ENCODE assay signal across 8 mouse cellular contexts in the genomic region with DNA sequence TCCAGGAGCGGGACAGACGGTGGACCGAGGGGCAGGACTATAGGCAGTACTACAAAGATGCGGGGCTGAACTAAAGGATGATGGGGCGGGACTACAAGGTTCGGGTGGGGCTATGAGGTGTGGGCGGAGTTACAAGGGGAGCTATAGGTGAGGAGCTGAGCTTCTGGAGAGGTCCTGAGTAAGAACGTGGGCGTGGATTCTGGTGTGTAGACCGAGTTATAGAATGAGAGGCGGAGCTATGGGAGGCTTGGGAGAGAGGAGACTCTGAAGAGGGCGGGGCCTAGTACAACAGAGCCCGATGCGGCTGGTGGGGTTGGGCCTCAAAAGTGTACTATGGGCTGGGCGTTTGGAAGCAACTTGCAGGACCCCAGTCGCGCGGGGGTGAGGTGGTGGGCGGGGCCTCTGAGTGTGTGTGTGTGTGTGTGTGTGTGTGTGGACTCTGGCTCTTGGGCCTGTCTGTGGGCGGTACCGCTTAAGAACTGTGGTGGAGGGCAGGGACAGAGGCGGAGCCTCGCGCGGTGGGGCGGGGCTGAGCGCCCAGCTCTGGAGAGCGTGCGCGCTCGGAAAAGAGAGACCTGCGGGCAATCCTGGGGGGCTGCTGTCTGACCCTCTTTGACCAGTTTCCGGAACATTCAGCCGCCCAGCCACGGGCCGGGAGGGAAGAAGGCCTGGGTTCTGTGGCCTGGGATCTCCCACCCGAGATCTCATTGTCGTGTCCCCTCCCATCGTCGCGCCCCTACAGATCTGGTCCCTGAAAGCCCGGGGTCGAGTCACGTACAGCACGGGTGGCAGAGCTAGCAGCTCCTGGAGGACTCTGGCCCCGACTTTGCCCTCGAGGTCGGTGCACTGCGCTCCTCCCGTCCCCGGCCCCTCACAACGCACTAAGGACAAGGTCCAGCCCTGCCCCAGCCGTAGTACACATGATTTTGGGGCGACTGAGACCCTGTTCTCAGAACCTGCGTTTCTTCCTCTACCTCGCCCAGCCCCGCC. TPM values are rescaled to one million over a fixed set of nuclear protein-coding genes. Genes with fewer than 3 reads are reported as not detected.
DNase-seq lines count a peak whose midpoint lies in the region; ATAC-seq and TF ChIP-seq lines count a peak whose summit lies in the region.

No protein-coding gene starts in this region.

- peak overlapping the region; percentile 76 to 97 for H3K4me3 ChIP-seq in ES-E14 (ENCODE audit: insufficient read depth in 1 of 2, low read depth in 1 of 2, low read length in 2 of 2, poor library complexity in 1 of 2, severe bottlenecking in 1 of 2)
- H3K4me3 ChIP-seq in forebrain, embryonic 14.5 days (ENCODE audit: low read depth, low read length): peak overlapping the region; percentile 54
- peak overlapping the region; percentile 60 for H3K4me3 ChIP-seq in lung, adult 2 months (replicated peaks; ENCODE audit: extremely low read depth, low read depth, low read length)
- H3K4me3 ChIP-seq in olfactory bulb, adult 2 months (ENCODE audit: insufficient read depth, low read depth, low read length): peak overlapping the region; percentile 80
- peak overlapping the region; percentile 43 for H3K4me3 ChIP-seq in thymus, adult 2 months (ENCODE audit: control insufficient read depth, insufficient read depth, low read length)

- under 1% methylated on average over 56 of the region's 57 CpGs for WGBS in forebrain, embryonic 14.5 days
- WGBS in lung, adult 2 months: 1% methylated on average over 57 of the region's 57 CpGs
- 1% methylated on average over 57 of the region's 57 CpGs for WGBS in olfactory bulb, adult 2 months
- WGBS in thymus, adult 2 months: 1% methylated on average over 57 of the region's 57 CpGs

- H3K27ac ChIP-seq in ES-E14 (ENCODE audit: insufficient read depth, low read depth, low read length, poor library complexity, severe bottlenecking): no peak overlapping the region
- H3K27ac ChIP-seq in forebrain, embryonic 14.5 days (ENCODE audit: low read depth, low read length): peak overlapping the region; percentile 27; the same call in 1 of the 2 replicates
- H3K27ac ChIP-seq in olfactory bulb, adult 2 months (ENCODE audit: insufficient read depth, low read depth, low read length): peak overlapping the region; percentile 5; the same call in 1 of the 2 replicates
- no peak overlapping the region for H3K27ac ChIP-seq in thymus, adult 2 months (ENCODE audit: control insufficient read depth, insufficient read depth, low read length)

- peaks cover 0 to 13% of the 10 kb centered on the region in 2 experiments; a peak in 2 of 4 replicates for H3K4me1 ChIP-seq in ES-E14 (ENCODE audit: control insufficient read depth in 2 of 2, insufficient read depth in 2 of 2, low read length in 2 of 2, poor library complexity in 1 of 2)
- peaks cover 16% of the 10 kb centered on the region for H3K4me1 ChIP-seq in forebrain, embryonic 14.5 days (ENCODE audit: control insufficient read depth, insufficient read depth, low read length)
- peaks cover 4% of the 10 kb centered on the region; the same call in 1 of the 2 replicates for H3K4me1 ChIP-seq in lung, adult 2 months (ENCODE audit: control insufficient read depth, insufficient read depth, low read length)
- H3K4me1 ChIP-seq in olfactory bulb, adult 2 months (ENCODE audit: control insufficient read depth, insufficient read depth, low read length): peaks cover 46% of the 10 kb centered on the region
- H3K4me1 ChIP-seq in thymus, adult 2 months (replicated peaks; ENCODE audit: control insufficient read depth, insufficient read depth, low read length): peaks cover 59% of the 10 kb centered on the region

- H3K4me2 ChIP-seq in forebrain, embryonic 14.5 days (ENCODE audit: low read length): peak overlapping the region; percentile 91

- peak overlapping the region; percentile 69 for H3K9ac ChIP-seq in ES-E14 (ENCODE audit: insufficient read depth, low read depth, low read length, poor library complexity, severe bottlenecking)
- H3K9ac ChIP-seq in forebrain, embryonic 14.5 days (ENCODE audit: low read length): peak overlapping the region; percentile 73

- H3K36me3 ChIP-seq in ES-E14 (ENCODE audit: control insufficient read depth, insufficient read depth, low read length, poor library complexity, severe bottlenecking): no peaks in the 10 kb centered on the region; the same call in 1 of the 2 replicates
- no peaks in the 10 kb centered on the region for H3K36me3 ChIP-seq in forebrain, embryonic 14.5 days (ENCODE audit: control insufficient read depth, insufficient read depth, low read length)
- H3K36me3 ChIP-seq in thymus, adult 2 months (ENCODE audit: control insufficient read depth, insufficient read depth, low read length): no peaks in the 10 kb centered on the region

- no peak for TF ChIP-seq POLR2A in lung, adult 2 months (IDR thresholded peaks at IDR 0.05; ENCODE audit: borderline replicate concordance, extremely low read depth, low read depth, low read length)
- no peak; the same call in 1 of the 2 replicates for TF ChIP-seq POLR2A in olfactory bulb, adult 2 months (IDR thresholded peaks at IDR 0.05; ENCODE audit: insufficient read depth, low read depth, low read length)
- no peak for TF ChIP-seq POLR2A in thymus, adult 2 months (IDR thresholded peaks at IDR 0.05; ENCODE audit: control insufficient read depth, extremely low read depth, insufficient read depth, low read length, poor library complexity)

- intact Hi-C loops in heart, postnatal 25 days (cut with DNase I): no loop called here

- no peak for TF ChIP-seq CTCF in lung, adult 2 months (IDR thresholded peaks at IDR 0.05; ENCODE audit: insufficient read depth, low read length)
- TF ChIP-seq CTCF in olfactory bulb, adult 2 months (IDR thresholded peaks at IDR 0.05; ENCODE audit: insufficient read depth, low read depth, low read length): no peak
- TF ChIP-seq CTCF in thymus, adult 2 months (IDR thresholded peaks at IDR 0.05; ENCODE audit: borderline replicate concordance, control insufficient read depth, extremely low read depth, insufficient read depth, low read length, poor library complexity): no peak

- H3K9me3 ChIP-seq in ES-E14 (ENCODE audit: control insufficient read depth, insufficient read depth, low read depth, low read length): no peaks in the 10 kb centered on the region
- H3K9me3 ChIP-seq in forebrain, embryonic 14.5 days (replicated peaks; ENCODE audit: control insufficient read depth, low read length): no peaks in the 10 kb centered on the region

- H3K27me3 ChIP-seq in forebrain, embryonic 14.5 days (replicated peaks; ENCODE audit: control insufficient read depth, insufficient read depth, low read length): peaks cover 25% of the 10 kb centered on the region
- H3K27me3 ChIP-seq in thymus, adult 2 months (ENCODE audit: control insufficient read depth, insufficient read depth, low read length): no peaks in the 10 kb centered on the region

- in situ Hi-C loops in ES-E14 (cut with MboI; ENCODE audit: low sequenced_read_pairs in 2 of 2, unreplicated experiment in 2 of 2): no loop called here

- peak; percentile 99 for DNase-seq in ES-E14 (ENCODE audit: low read depth, low spot score)
- DNase-seq in cerebellum, adult 11 months: peak; percentile 78
- DNase-seq in forebrain, embryonic 14.5 days (ENCODE audit: low spot score): peak; percentile 97
- DNase-seq in heart, postnatal 25 days (ENCODE audit: low spot score): peak; percentile 74
- peak; percentile 90 to 92 for DNase-seq in layer of hippocampus, adult 18-20 months (ENCODE audit: low spot score in 2 of 2)
- peak; percentile 85 for DNase-seq in lung, adult 2 months
- DNase-seq in thymus, adult 2 months: peak; percentile 77

- peak; percentile 85 for ATAC-seq in forebrain, embryonic 14.5 days

RNA-seq across cellular contexts. Expression of gene Mast3, which starts 7.5 kb away (rescaled TPM):
- total RNA-seq in ES-E14 (2012; rRNA removed): 7.8 and 11.5 TPM in 2 replicates
- polyA plus RNA-seq in forebrain, embryonic 14.5 days (2014; fragmentation: Nextera tagmentation; extraction: Ambion mirVana): 15.5 and 18.6 TPM in 2 replicates
- 1 to 10 TPM; 5.2 to 6.3 TPM for total RNA-seq in heart, postnatal 25 days (2021)
- 100 to 1,000 TPM; 439 to 476 TPM for total RNA-seq in layer of hippocampus, adult 18-20 months (2021)
- polyA plus RNA-seq in lung, adult 2 months (2012; rRNA removed): 84.2 and 87.0 TPM in 2 replicates
- 57.2 TPM in 1 of 2 replicates, not detected in the other for polyA plus RNA-seq in olfactory bulb, adult 2 months (2012; ENCODE audit: insufficient read depth, insufficient read length, low replicate concordance, missing spikeins)
- 615 and 696 TPM in 2 replicates for polyA plus RNA-seq in thymus, adult 2 months (2012; rRNA removed)

RNA-seq across cellular contexts. Expression of gene Il12rb1, which starts 10.9 kb away (rescaled TPM):
- total RNA-seq in ES-E14 (2012; rRNA removed): 0.69 and 1.2 TPM in 2 replicates
- 0.22 TPM in 1 of 2 replicates, not detected in the other for polyA plus RNA-seq in forebrain, embryonic 14.5 days (2014; fragmentation: Nextera tagmentation; extraction: Ambion mirVana)
- not detected for total RNA-seq in heart, postnatal 25 days (2021)
- total RNA-seq in layer of hippocampus, adult 18-20 months (2021): 1 to 10 TPM in 1 of 2 experiments, under 1 TPM in 1; 0.97 to 1.7 TPM
- 0.86 and 1.5 TPM in 2 replicates for polyA plus RNA-seq in lung, adult 2 months (2012; rRNA removed)
- polyA plus RNA-seq in olfactory bulb, adult 2 months (2012; ENCODE audit: insufficient read depth, insufficient read length, low replicate concordance, missing spikeins): not detected in 2 replicates
- polyA plus RNA-seq in thymus, adult 2 months (2012; rRNA removed): 48.6 and 53.4 TPM in 2 replicates

RNA-seq across cellular contexts. Expression of gene Pik3r2, which starts 20.9 kb away (rescaled TPM):
- total RNA-seq in ES-E14 (2012; rRNA removed): 52.7 and 71.0 TPM in 2 replicates
- 57.9 and 84.9 TPM in 2 replicates for polyA plus RNA-seq in forebrain, embryonic 14.5 days (2014; fragmentation: Nextera tagmentation; extraction: Ambion mirVana)
- total RNA-seq in heart, postnatal 25 days (2021): 10 to 100 TPM; 21.8 to 25.5 TPM
- total RNA-seq in layer of hippocampus, adult 18-20 months (2021): 100 to 1,000 TPM; 158 to 162 TPM
- 112 and 119 TPM in 2 replicates for polyA plus RNA-seq in lung, adult 2 months (2012; rRNA removed)
- not detected in 2 replicates for polyA plus RNA-seq in olfactory bulb, adult 2 months (2012; ENCODE audit: insufficient read depth, insufficient read length, low replicate concordance, missing spikeins)
- 124 and 136 TPM in 2 replicates for polyA plus RNA-seq in thymus, adult 2 months (2012; rRNA removed)

RNA-seq across cellular contexts. Expression of gene Mpv17l2, which starts 36.6 kb away (rescaled TPM):
- 49.9 and 58.2 TPM in 2 replicates for total RNA-seq in ES-E14 (2012; rRNA removed)
- polyA plus RNA-seq in forebrain, embryonic 14.5 days (2014; fragmentation: Nextera tagmentation; extraction: Ambion mirVana): 52.3 and 60.8 TPM in 2 replicates
- 10 to 100 TPM; 26.7 to 28.0 TPM for total RNA-seq in heart, postnatal 25 days (2021)
- total RNA-seq in layer of hippocampus, adult 18-20 months (2021): 10 to 100 TPM; 34.5 to 41.1 TPM
- polyA plus RNA-seq in lung, adult 2 months (2012; rRNA removed): 61.6 and 80.0 TPM in 2 replicates
- not detected in 2 replicates for polyA plus RNA-seq in olfactory bulb, adult 2 months (2012; ENCODE audit: insufficient read depth, insufficient read length, low replicate concordance, missing spikeins)
- polyA plus RNA-seq in thymus, adult 2 months (2012; rRNA removed): 72.9 and 103 TPM in 2 replicates

RNA-seq across cellular contexts. Expression of gene Arrdc2, which starts 42.1 kb away (rescaled TPM):
- total RNA-seq in ES-E14 (2012; rRNA removed): 11.4 and 18.8 TPM in 2 replicates
- polyA plus RNA-seq in forebrain, embryonic 14.5 days (2014; fragmentation: Nextera tagmentation; extraction: Ambion mirVana): 6.8 and 7.4 TPM in 2 replicates
- total RNA-seq in heart, postnatal 25 days (2021): 10 to 100 TPM in 1 of 2 experiments, 1 to 10 TPM in 1; 9.2 to 10.2 TPM
- 10 to 100 TPM; 15.9 to 27.3 TPM for total RNA-seq in layer of hippocampus, adult 18-20 months (2021)
- polyA plus RNA-seq in lung, adult 2 months (2012; rRNA removed): 50.3 and 78.3 TPM in 2 replicates
- not detected in 2 replicates for polyA plus RNA-seq in olfactory bulb, adult 2 months (2012; ENCODE audit: insufficient read depth, insufficient read length, low replicate concordance, missing spikeins)
- 75.4 and 77.4 TPM in 2 replicates for polyA plus RNA-seq in thymus, adult 2 months (2012; rRNA removed)

Comparison
In these comparisons a context has a peak if more than half of its experiments do, and no peak if none do; other contexts are left out.
1. H3K27ac ChIP-seq: peak in forebrain, embryonic 14.5 days (single experiment) and olfactory bulb, adult 2 months (single experiment); none in ES-E14 (single experiment) and thymus, adult 2 months (single experiment).
2. RNA of gene Il12rb1, which starts 10.9 kb away (polyA plus RNA-seq): 48.6 to 53.4 TPM in thymus, adult 2 months; 0.86 to 1.5 TPM in lung, adult 2 months, 0.22 TPM in forebrain, embryonic 14.5 days and not detected in olfactory bulb, adult 2 months; every median in the first group is over 10 times any median in the second.
3. RNA of gene Pik3r2, which starts 20.9 kb away (polyA plus RNA-seq): 124 to 136 TPM in thymus, adult 2 months, 112 to 119 TPM in lung, adult 2 months and 57.9 to 84.9 TPM in forebrain, embryonic 14.5 days; not detected in olfactory bulb, adult 2 months; every median in the first group is over 10 times any median in the second.
4. Peak in every context shown above with its lines, with median percentiles within 50 percentile points of each other: DNase-seq and H3K4me3 ChIP-seq.